Mouse (Mus musculus) olfactory bulb, adult 2 months (tissue): ENCODE data around the gene Atl3.

ENCODE experiments used
- CTCF ChIP-seq: fragments of 200-500 bp; IDR thresholded peaks from 2 replicates; pipeline ENCODE4 v1.5.1; 2012; ENCODE audit warnings: low read depth, mild to moderate bottlenecking, low read length, moderate library complexity; ENCODE audit not compliant: insufficient read depth
- POLR2A ChIP-seq: fragments of 200-500 bp; IDR thresholded peaks from 2 replicates; pipeline ENCODE4 v1.6.1; 2012; ENCODE audit warnings: mild to moderate bottlenecking, low read depth, low read length, moderate library complexity; ENCODE audit not compliant: insufficient read depth

DNA sequence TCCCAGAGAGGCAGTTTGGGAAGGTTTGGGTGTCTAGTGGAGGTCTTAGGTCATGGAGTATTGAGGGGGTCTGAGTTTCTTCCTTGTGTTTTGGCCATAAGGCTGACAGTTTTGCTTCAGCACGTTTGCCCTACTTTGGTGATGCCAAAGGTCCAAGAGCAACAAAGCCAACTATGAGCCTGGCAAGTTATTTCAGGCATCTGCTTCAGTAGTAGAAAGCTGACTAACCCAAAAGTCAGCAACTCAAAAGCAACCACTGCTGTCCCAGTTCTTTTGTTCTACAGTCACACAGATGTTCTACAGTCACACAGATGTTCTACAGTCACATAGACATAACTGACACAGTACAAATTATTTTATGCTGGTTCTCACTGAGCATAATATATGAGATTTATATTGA lies 48.2 kb upstream of the Atl3 start:
- TF ChIP-seq CTCF (no peak), POLR2A (no peak)
